Mouse (Mus musculus) liver (tissue): ENCODE measurements around the gene Nbea.

Experiments
- DNase-seq: peaks from one replicate; pipeline ENCODE4 v3.0.0-alpha.2; 2020; ENCODE audit warnings: mixed read lengths

Nbea gene

GRCm38 (mm10) chr3:56183159-56184133, at the start of gene Nbea:
Nbea (minus strand) TSS chr3:56183701.
- peak; percentile 69 for DNase-seq

- no peak for DNase-seq
These were observed 45.8 kb upstream of the Nbea start for GRCm38 (mm10) chr3:56229283-56229682.

- DNase-seq, result no peak
These were observed 32.5 kb upstream of the Nbea start for GRCm38 (mm10) chr3:56215989-56216388.

DNA sequence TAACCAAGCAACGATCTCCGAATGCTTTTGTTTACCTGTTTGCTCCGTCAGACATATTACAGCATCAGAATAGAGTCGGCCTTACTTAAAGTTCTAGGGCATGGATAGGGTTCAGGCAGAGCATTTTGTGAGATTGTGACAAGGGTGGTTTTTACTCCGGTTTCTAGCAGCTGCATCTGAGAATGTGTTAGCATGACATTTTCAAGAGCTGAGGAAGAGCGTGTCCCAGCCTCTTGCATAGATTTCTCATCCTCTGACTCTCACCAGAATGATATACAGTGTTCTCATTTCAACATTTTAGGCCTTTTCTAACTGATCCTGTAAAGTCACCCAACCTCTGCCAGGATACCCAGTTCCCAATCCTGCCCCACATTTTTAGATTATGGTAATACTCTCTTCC, 20.5 kb upstream of the Nbea start:
- DNase-seq, result no peak

GRCm38 (mm10) chr3:56188238-56188637, 4.7 kb upstream of the Nbea start:
- DNase-seq, result no peak

GRCm38 (mm10) chr3:56187131-56187779, 3.8 kb upstream of the Nbea start:
- DNase-seq, result no peak

- peak; percentile 5 for DNase-seq
These were observed 936 bp downstream of the Nbea start for GRCm38 (mm10) chr3:56182371-56183158.

- DNase-seq, result no peak
These were observed 1.5 kb downstream of the Nbea start for GRCm38 (mm10) chr3:56181991-56182370.

DNA sequence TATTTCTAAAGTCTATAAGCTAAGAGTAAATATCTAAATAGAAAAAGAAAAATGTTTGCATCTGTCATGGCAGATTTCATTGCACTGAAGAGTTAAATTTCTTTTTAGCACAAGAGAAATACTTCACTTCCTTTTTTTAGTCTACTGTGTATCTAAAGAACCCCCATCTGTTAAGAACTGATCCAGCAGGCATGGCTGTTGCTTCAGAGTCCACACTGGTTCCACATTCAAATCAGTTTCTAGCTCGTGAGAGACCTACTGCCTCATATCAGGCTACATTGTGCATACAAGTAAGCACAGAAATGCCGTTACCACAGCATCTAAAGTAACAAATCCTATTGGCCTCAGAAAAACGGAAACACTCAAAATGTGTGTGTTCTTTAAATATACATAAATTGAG, 2.5 kb downstream of the Nbea start:
- no peak for DNase-seq

GRCm38 (mm10) chr3:56157864-56158263, 25.6 kb downstream of the Nbea start:
- DNase-seq, result no peak

DNA sequence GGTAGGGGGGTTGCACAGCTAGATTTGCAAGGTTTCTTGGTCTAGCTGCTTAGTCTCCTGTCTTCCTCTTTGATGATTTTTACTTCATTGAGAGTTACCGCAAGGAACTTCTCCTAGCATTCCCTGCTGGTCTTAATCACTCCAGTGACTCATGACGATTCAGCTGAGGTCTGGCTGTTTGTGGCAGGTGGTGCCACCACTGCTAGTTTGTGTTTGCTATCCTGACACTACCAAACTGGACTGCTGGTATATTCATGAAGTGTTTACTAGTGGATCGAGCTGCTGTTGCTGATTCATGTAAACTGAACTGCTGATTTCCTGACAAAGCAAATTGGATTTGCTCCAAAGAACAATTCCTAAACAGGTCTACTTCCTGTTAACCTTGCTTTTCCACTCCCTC, 56.8 kb downstream of the Nbea start:
- DNase-seq, result no peak

- no peak for DNase-seq
These were observed 66.9 kb downstream of the Nbea start for GRCm38 (mm10) chr3:56116647-56117046.

- DNase-seq, result no peak
These were observed 75.4 kb downstream of the Nbea start for GRCm38 (mm10) chr3:56108101-56108500.

GRCm38 (mm10) chr3:56097105-56097504, 86.4 kb downstream of the Nbea start:
- DNase-seq, result no peak

- DNase-seq, result no peak
These were observed 104.4 kb downstream of the Nbea start for GRCm38 (mm10) chr3:56079015-56079612.

- DNase-seq, result no peak
These were observed 115.7 kb downstream of the Nbea start for GRCm38 (mm10) chr3:56067849-56068248.

- DNase-seq, result no peak
These were observed 117.0 kb downstream of the Nbea start for GRCm38 (mm10) chr3:56066360-56067040.

GRCm38 (mm10) chr3:56065234-56065633, 118.3 kb downstream of the Nbea start:
- no peak for DNase-seq

- DNase-seq, result no peak
These were observed 137.7 kb downstream of the Nbea start for GRCm38 (mm10) chr3:56045659-56046336.

DNA sequence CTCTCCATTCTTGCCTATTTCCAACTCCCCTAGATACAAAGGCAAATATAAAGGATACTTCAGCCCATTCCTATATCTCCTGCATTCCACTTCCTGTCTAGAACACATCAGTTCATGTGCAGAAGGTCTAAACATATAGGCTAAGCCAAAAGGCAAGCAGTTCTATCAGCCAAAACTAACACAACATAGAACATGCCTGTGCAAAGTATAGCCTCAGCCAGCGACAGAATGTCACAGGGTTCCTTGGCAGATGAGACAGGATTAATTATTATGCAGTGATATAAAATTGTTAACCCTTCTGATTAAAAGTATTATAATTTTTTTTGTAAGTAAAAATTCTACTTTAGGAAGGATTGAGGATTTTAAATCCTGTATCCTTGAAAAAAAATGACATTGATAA, 140.4 kb downstream of the Nbea start:
- no peak for DNase-seq

GRCm38 (mm10) chr3:56039494-56039893, 144.0 kb downstream of the Nbea start:
- DNase-seq, result no peak

- no peak for DNase-seq
These were observed 148.9 kb downstream of the Nbea start for GRCm38 (mm10) chr3:56034596-56034995.
